Mouse (Mus musculus): ENCODE data around the gene Arl16.

DNA sequence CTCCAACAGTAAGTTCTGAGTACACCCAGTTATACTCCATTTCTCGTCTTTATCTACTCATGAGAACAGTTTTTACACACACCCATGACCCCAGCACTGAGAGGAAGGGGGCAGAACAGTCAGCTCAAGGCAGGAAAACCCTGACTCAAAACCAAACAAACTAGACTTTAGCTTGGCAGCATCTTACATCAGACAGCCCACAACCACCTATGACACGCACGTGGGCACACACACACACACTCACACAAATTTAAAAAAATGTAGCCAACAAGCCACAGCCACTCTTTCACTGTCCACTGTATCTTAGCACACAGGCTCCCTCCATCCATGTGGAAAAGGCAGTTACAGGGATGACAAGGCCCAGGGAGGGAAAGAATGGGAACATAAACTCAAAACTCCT, 40.7 kb downstream of the Arl16 start:
- TF ChIP-seq POLR2A (IDR thresholded peaks at IDR 0.05; ENCODE audit: borderline replicate concordance, low read depth, low read length) (no peak), CTCF (IDR thresholded peaks at IDR 0.05; ENCODE audit: low read depth, low read length) (no peak)
